Mouse (Mus musculus) hindbrain, embryonic 16.5 days (tissue): Measurements from ENCODE around the gene Kcnk3. TPM values are rescaled to one million over a fixed set of nuclear protein-coding genes. Genes with fewer than 3 reads are reported as not detected.

ENCODE experiments used
- ATAC-seq: fragments of 200-750 bp; cut with Nextera tagmentation; 2 replicates; pipeline ENCODE4 v1.8.0; 2017; ENCODE audit warnings: moderate TSS enrichment, moderate library complexity
- H3K27ac ChIP-seq: fragments of 300-500 bp; sonication (generic); 2 replicates; pipeline ENCODE4 v1.5.1; 2014; ENCODE audit warnings: low read depth, mild to moderate bottlenecking, control low read depth, low read length, moderate library complexity
- H3K27me3 ChIP-seq: fragments of 300-500 bp; sonication (generic); replicated peaks from 2 replicates; pipeline ENCODE4 v1.6.1; 2014; ENCODE audit warnings: low read length; ENCODE audit not compliant: control insufficient read depth, insufficient read depth
- H3K36me3 ChIP-seq: fragments of 300-500 bp; sonication (generic); 2 replicates; pipeline ENCODE4 v1.6.1; 2014; ENCODE audit warnings: mild to moderate bottlenecking, low read length, moderate library complexity, mixed read lengths; ENCODE audit not compliant: control insufficient read depth, insufficient read depth
- H3K4me1 ChIP-seq: fragments of 300-500 bp; sonication (generic); 2 replicates; pipeline ENCODE4 v1.6.1; 2014; ENCODE audit warnings: low read depth, low read length; ENCODE audit not compliant: control insufficient read depth, insufficient read depth
- H3K4me2 ChIP-seq: fragments of 300-500 bp; sonication (generic); 2 replicates; pipeline ENCODE4 v1.6.1; 2014; ENCODE audit warnings: mild to moderate bottlenecking, low read length, control low read depth, moderate library complexity
- H3K4me3 ChIP-seq: fragments of 300-500 bp; sonication (generic); 2 replicates; pipeline ENCODE4 v1.5.1; 2014; ENCODE audit warnings: mild to moderate bottlenecking, low read length, control low read depth, moderate library complexity
- H3K9ac ChIP-seq: fragments of 300-500 bp; sonication (generic); 2 replicates; pipeline ENCODE4 v1.6.1; 2014; ENCODE audit warnings: low read depth, mild to moderate bottlenecking, control low read depth, low read length, moderate library complexity
- H3K9me3 ChIP-seq: fragments of 300-500 bp; sonication (generic); 2 replicates; pipeline ENCODE4 v1.6.1; 2014; ENCODE audit warnings: mild to moderate bottlenecking, low read length, moderate library complexity; ENCODE audit not compliant: control insufficient read depth
- WGBS: fragments of 180-500 bp; shearing (Covaris S2); extraction: QIAGEN DNeasy Blood & Tissue Kit; methylation state at CpG from one replicate; pipeline ENCODE4 v1.1.7; 2014; 5-methylcytosine and 5-hydroxymethylcytosine counted together
- polyA plus RNA-seq: library from polyadenylated mRNA; unstranded; fragments of >200 nt; fragmentation: Nextera tagmentation; extraction: Ambion mirVana; gene quantifications from 2 replicates; pipeline ENCODE4 v1.2.1, GENCODE M21; 2015

Kcnk3 gene
- polyA plus RNA-seq, 1 experiment from 2014 or later = 8.0 TPM

GRCm38 (mm10) chr5:30559421-30559820 is 28.5 kb upstream of the Kcnk3 start:
- H3K4me1 ChIP-seq = no peaks in the 10 kb centered on the region
- no peak for ATAC-seq
- H3K36me3 ChIP-seq = no peaks in the 10 kb centered on the region
- H3K4me2 ChIP-seq = no peak overlapping the region
- H3K9ac ChIP-seq = no peak overlapping the region
- WGBS = 84% methylated on average over 3 of the region's 3 CpGs
- no peak overlapping the region for H3K27ac ChIP-seq
- no peaks in the 10 kb centered on the region for H3K27me3 ChIP-seq
- peaks cover 5% of the 10 kb centered on the region; the same call in 1 of the 2 replicates for H3K9me3 ChIP-seq
- H3K4me3 ChIP-seq = no peak overlapping the region

GRCm38 (mm10) chr5:30559986-30560493 is 27.9 kb upstream of the Kcnk3 start:
- Histone ChIP-seq H3K4me3 (no peak overlapping the region), H3K36me3 (no peaks in the 10 kb centered on the region), H3K9me3 (peaks cover 5% of the 10 kb centered on the region; the same call in 1 of the 2 replicates), H3K27me3 (no peaks in the 10 kb centered on the region), H3K27ac (no peak overlapping the region), H3K9ac (no peak overlapping the region), H3K4me2 (no peak overlapping the region), H3K4me1 (no peaks in the 10 kb centered on the region)
- ATAC-seq = no peak
- WGBS = 51% methylated on average over 3 of the region's 3 CpGs

GRCm38 (mm10) chr5:30568479-30568878 is 19.5 kb upstream of the Kcnk3 start:
- ATAC-seq = no peak
- Histone ChIP-seq H3K9me3 (no peaks in the 10 kb centered on the region), H3K4me3 (no peak overlapping the region), H3K36me3 (no peaks in the 10 kb centered on the region), H3K4me1 (no peaks in the 10 kb centered on the region), H3K27ac (no peak overlapping the region), H3K27me3 (no peaks in the 10 kb centered on the region), H3K9ac (no peak overlapping the region), H3K4me2 (no peak overlapping the region)
- 100% methylated on average over 1 of the region's 1 CpGs for WGBS

- Histone ChIP-seq H3K9me3 (no peaks in the 10 kb centered on the region), H3K27ac (no peak overlapping the region), H3K4me3 (no peak overlapping the region), H3K4me1 (no peaks in the 10 kb centered on the region), H3K4me2 (no peak overlapping the region), H3K36me3 (no peaks in the 10 kb centered on the region), H3K9ac (no peak overlapping the region), H3K27me3 (no peaks in the 10 kb centered on the region)
- no peak for ATAC-seq
- 82% methylated on average over 5 of the region's 5 CpGs for WGBS
Measured at GRCm38 (mm10) chr5:30571820-30572219, 16.1 kb upstream of the Kcnk3 start.

- 89% methylated on average over 8 of the region's 8 CpGs for WGBS
- ATAC-seq = no peak
- Histone ChIP-seq H3K27ac (no peak overlapping the region), H3K4me2 (no peak overlapping the region), H3K36me3 (no peaks in the 10 kb centered on the region), H3K4me3 (no peak overlapping the region), H3K9me3 (no peaks in the 10 kb centered on the region), H3K4me1 (peaks cover 4% of the 10 kb centered on the region), H3K9ac (no peak overlapping the region), H3K27me3 (no peaks in the 10 kb centered on the region)
Measured at GRCm38 (mm10) chr5:30574367-30574766, 13.6 kb upstream of the Kcnk3 start.

GRCm38 (mm10) chr5:30576233-30576632 is 11.7 kb upstream of the Kcnk3 start:
- H3K9me3 ChIP-seq = no peaks in the 10 kb centered on the region

GRCm38 (mm10) chr5:30577251-30577650 is 10.7 kb upstream of the Kcnk3 start:
- H3K9ac ChIP-seq = no peak overlapping the region
- ATAC-seq = 0 out of 2 replicates have a peak, but pooled peaks have one; percentile 13
- 69% methylated on average over 9 of the region's 9 CpGs for WGBS

More at GRCm38 (mm10) chr5:30576233-30576632, 11.7 kb upstream of the Kcnk3 start:
- H3K27ac ChIP-seq = no peak overlapping the region
- WGBS = 85% methylated on average over 7 of the region's 7 CpGs
- no peak overlapping the region for H3K9ac ChIP-seq
- peaks cover 4% of the 10 kb centered on the region for H3K4me1 ChIP-seq
- H3K36me3 ChIP-seq = no peaks in the 10 kb centered on the region
- no peak for ATAC-seq
- no peak overlapping the region for H3K4me2 ChIP-seq
- no peak overlapping the region for H3K4me3 ChIP-seq
- no peaks in the 10 kb centered on the region for H3K27me3 ChIP-seq

GRCm38 (mm10) chr5:30577654-30578310 is 10.2 kb upstream of the Kcnk3 start:
- peaks cover 4% of the 10 kb centered on the region for H3K4me1 ChIP-seq
- H3K36me3 ChIP-seq = no peaks in the 10 kb centered on the region
- no peaks in the 10 kb centered on the region for H3K27me3 ChIP-seq
- peak; percentile 50; the same call in 1 of the 2 replicates for ATAC-seq
- no peak overlapping the region for H3K9ac ChIP-seq
- H3K27ac ChIP-seq = no peak overlapping the region
- 70% methylated on average over 12 of the region's 12 CpGs for WGBS
- H3K9me3 ChIP-seq = no peaks in the 10 kb centered on the region
- no peak overlapping the region for H3K4me3 ChIP-seq
- no peak overlapping the region for H3K4me2 ChIP-seq

More at GRCm38 (mm10) chr5:30577251-30577650, 10.7 kb upstream of the Kcnk3 start:
- H3K4me2 ChIP-seq = no peak overlapping the region
- H3K36me3 ChIP-seq = no peaks in the 10 kb centered on the region
- H3K27ac ChIP-seq = no peak overlapping the region
- H3K9me3 ChIP-seq = no peaks in the 10 kb centered on the region
- H3K4me1 ChIP-seq = peaks cover 4% of the 10 kb centered on the region
- H3K4me3 ChIP-seq = no peak overlapping the region
- no peaks in the 10 kb centered on the region for H3K27me3 ChIP-seq

- no peak for ATAC-seq
- Histone ChIP-seq H3K27me3 (no peaks in the 10 kb centered on the region), H3K27ac (no peak overlapping the region), H3K4me2 (no peak overlapping the region), H3K9me3 (no peaks in the 10 kb centered on the region), H3K36me3 (no peaks in the 10 kb centered on the region), H3K4me3 (no peak overlapping the region), H3K4me1 (peaks cover 4% of the 10 kb centered on the region), H3K9ac (no peak overlapping the region)
- WGBS = 84% methylated on average over 6 of the region's 6 CpGs
Measured at GRCm38 (mm10) chr5:30578445-30579080, 9.4 kb upstream of the Kcnk3 start.
